Mouse (Mus musculus): ENCODE measurements around the gene Ksr1. TPM values are rescaled to one million over a fixed set of nuclear protein-coding genes. Genes with fewer than 3 reads are reported as not detected.
A peak's percentile ranks its signal among the peaks of the same experiment; 100 is the strongest.
"Not testable (repeated sequence)": the region's sequence is repeated elsewhere in the genome, so short reads cannot be mapped to it uniquely, and the experiment has no call there.

The Ksr1 gene
- polyA plus RNA-seq, 1 experiment from 2014 or later, result 3.3 TPM

- ATAC-seq (ENCODE audit: insufficient number of reproducible peaks, low FRiP score), result no peak
Observed at GRCm38 (mm10) chr11:79012529-79012928, 133.7 kb downstream of the Ksr1 start.

GRCm38 (mm10) chr11:79008891-79009290 lies 137.3 kb downstream of the Ksr1 start:
- H3K4me3 ChIP-seq, result no peak overlapping the region
- peaks cover 5% of the 10 kb centered on the region; the same call in 1 of the 2 replicates for H3K4me1 ChIP-seq (replicated peaks)
- no peaks in the 10 kb centered on the region for H3K9me3 ChIP-seq (replicated peaks)
- H3K9ac ChIP-seq, result no peak overlapping the region
- no peak for ATAC-seq (ENCODE audit: insufficient number of reproducible peaks, low FRiP score)
- H3K27me3 ChIP-seq (replicated peaks), result no peaks in the 10 kb centered on the region
- no peak overlapping the region for H3K27ac ChIP-seq (ENCODE audit: poor library complexity, severe bottlenecking)
- H3K4me2 ChIP-seq, result no peak overlapping the region
- 79% methylated on average over 7 of the region's 7 CpGs for WGBS
- peaks cover 6% of the 10 kb centered on the region; the same call in 1 of the 2 replicates for H3K36me3 ChIP-seq

More at GRCm38 (mm10) chr11:79012529-79012928, 133.7 kb downstream of the Ksr1 start:
- peaks cover 16% of the 10 kb centered on the region for H3K36me3 ChIP-seq
- H3K9ac ChIP-seq, result no peak overlapping the region
- H3K27me3 ChIP-seq (replicated peaks), result no peaks in the 10 kb centered on the region
- H3K4me3 ChIP-seq, result no peak overlapping the region
- no peak overlapping the region for H3K4me2 ChIP-seq
- H3K27ac ChIP-seq (ENCODE audit: poor library complexity, severe bottlenecking), result no peak overlapping the region
- WGBS, result 98% methylated on average over 2 of the region's 2 CpGs
- H3K4me1 ChIP-seq (replicated peaks), result peaks cover 16% of the 10 kb centered on the region
- H3K9me3 ChIP-seq (replicated peaks), result no peaks in the 10 kb centered on the region

- WGBS, result 62% methylated on average over 6 of the region's 6 CpGs
- H3K4me1 ChIP-seq (replicated peaks), result peaks cover 3% of the 10 kb centered on the region; the same call in 1 of the 2 replicates
- no peaks in the 10 kb centered on the region for H3K9me3 ChIP-seq (replicated peaks)
- 0 out of 2 replicates have a peak overlapping the region, but pooled peaks have one; percentile 14 for H3K27ac ChIP-seq (ENCODE audit: poor library complexity, severe bottlenecking)
- 0 out of 2 replicates have a peak, but pooled peaks have one; percentile 29 for ATAC-seq (ENCODE audit: insufficient number of reproducible peaks, low FRiP score)
- no peak overlapping the region for H3K4me2 ChIP-seq
- peaks cover 6% of the 10 kb centered on the region; the same call in 1 of the 2 replicates for H3K36me3 ChIP-seq
- H3K9ac ChIP-seq, result no peak overlapping the region
- H3K27me3 ChIP-seq (replicated peaks), result no peaks in the 10 kb centered on the region
- H3K4me3 ChIP-seq, result no peak overlapping the region
Observed at GRCm38 (mm10) chr11:79008007-79008775, 138.0 kb downstream of the Ksr1 start.

- WGBS, result 84% methylated on average over 3 of the region's 3 CpGs
Observed at GRCm38 (mm10) chr11:79007356-79007755, 138.9 kb downstream of the Ksr1 start.

GRCm38 (mm10) chr11:79006417-79006816 lies 139.8 kb downstream of the Ksr1 start:
- Histone ChIP-seq H3K36me3 (no peaks in the 10 kb centered on the region), H3K4me1 (replicated peaks) (peaks cover 12% of the 10 kb centered on the region), H3K9me3 (replicated peaks) (no peaks in the 10 kb centered on the region), H3K4me2 (no peak overlapping the region), H3K27ac (ENCODE audit: poor library complexity, severe bottlenecking) (no peak overlapping the region), H3K9ac (no peak overlapping the region), H3K27me3 (replicated peaks) (no peaks in the 10 kb centered on the region), H3K4me3 (no peak overlapping the region)
- ATAC-seq (ENCODE audit: insufficient number of reproducible peaks, low FRiP score), result no peak
- 65% methylated on average over 5 of the region's 5 CpGs for WGBS

More at GRCm38 (mm10) chr11:79007356-79007755, 138.9 kb downstream of the Ksr1 start:
- not testable (repeated sequence) for H3K4me1 ChIP-seq (replicated peaks); H3K27me3 ChIP-seq (replicated peaks); H3K27ac ChIP-seq (ENCODE audit: poor library complexity, severe bottlenecking); H3K4me2 ChIP-seq; H3K36me3 ChIP-seq; H3K9me3 ChIP-seq (replicated peaks); ATAC-seq (ENCODE audit: insufficient number of reproducible peaks, low FRiP score); H3K9ac ChIP-seq; H3K4me3 ChIP-seq

GRCm38 (mm10) chr11:79005578-79006394 lies 140.4 kb downstream of the Ksr1 start:
- no peak overlapping the region for H3K4me2 ChIP-seq
- H3K4me1 ChIP-seq (replicated peaks), result peaks cover 12% of the 10 kb centered on the region
- no peaks in the 10 kb centered on the region for H3K36me3 ChIP-seq
- no peaks in the 10 kb centered on the region for H3K27me3 ChIP-seq (replicated peaks)
- no peaks in the 10 kb centered on the region for H3K9me3 ChIP-seq (replicated peaks)
- WGBS, result 74% methylated on average over 14 of the region's 14 CpGs
- no peak overlapping the region for H3K4me3 ChIP-seq
- no peak for ATAC-seq (ENCODE audit: insufficient number of reproducible peaks, low FRiP score)
- H3K9ac ChIP-seq, result no peak overlapping the region
- H3K27ac ChIP-seq (ENCODE audit: poor library complexity, severe bottlenecking), result no peak overlapping the region

- H3K27ac ChIP-seq (ENCODE audit: poor library complexity, severe bottlenecking), result peak overlapping the region; percentile 75
- 79% methylated on average over 10 of the region's 10 CpGs for WGBS
Observed at GRCm38 (mm10) chr11:79003769-79004638, 142.2 kb downstream of the Ksr1 start.

GRCm38 (mm10) chr11:79003053-79003768 lies 143.0 kb downstream of the Ksr1 start:
- Histone ChIP-seq H3K4me3 (no peak overlapping the region), H3K9ac (no peak overlapping the region), H3K9me3 (replicated peaks) (peaks cover 1% of the 10 kb centered on the region), H3K27me3 (replicated peaks) (no peaks in the 10 kb centered on the region), H3K4me1 (replicated peaks) (peaks cover 12% of the 10 kb centered on the region), H3K36me3 (no peaks in the 10 kb centered on the region), H3K4me2 (no peak overlapping the region), H3K27ac (ENCODE audit: poor library complexity, severe bottlenecking) (peak overlapping the region; percentile 75)
- 59% methylated on average over 11 of the region's 11 CpGs for WGBS
- peak; percentile 87 for ATAC-seq (ENCODE audit: insufficient number of reproducible peaks, low FRiP score)

More at GRCm38 (mm10) chr11:79003769-79004638, 142.2 kb downstream of the Ksr1 start:
- H3K4me3 ChIP-seq, result no peak overlapping the region
- H3K27me3 ChIP-seq (replicated peaks), result no peaks in the 10 kb centered on the region
- no peak overlapping the region for H3K4me2 ChIP-seq
- H3K9me3 ChIP-seq (replicated peaks), result no peaks in the 10 kb centered on the region
- H3K36me3 ChIP-seq, result no peaks in the 10 kb centered on the region
- peaks cover 12% of the 10 kb centered on the region for H3K4me1 ChIP-seq (replicated peaks)
- H3K9ac ChIP-seq, result no peak overlapping the region
- ATAC-seq (ENCODE audit: insufficient number of reproducible peaks, low FRiP score), result no peak

- Histone ChIP-seq H3K4me3 (no peak overlapping the region), H3K4me1 (replicated peaks) (peaks cover 12% of the 10 kb centered on the region), H3K9me3 (replicated peaks) (peaks cover 6% of the 10 kb centered on the region), H3K27me3 (replicated peaks) (no peaks in the 10 kb centered on the region), H3K9ac (no peak overlapping the region), H3K4me2 (no peak overlapping the region), H3K27ac (ENCODE audit: poor library complexity, severe bottlenecking) (peak overlapping the region; percentile 75), H3K36me3 (no peaks in the 10 kb centered on the region)
- 42% methylated on average over 5 of the region's 5 CpGs for WGBS
- peak; percentile 54; the same call in 1 of the 2 replicates for ATAC-seq (ENCODE audit: insufficient number of reproducible peaks, low FRiP score)
Observed at GRCm38 (mm10) chr11:79002551-79002951, 143.7 kb downstream of the Ksr1 start.

GRCm38 (mm10) chr11:79001871-79002270 lies 144.3 kb downstream of the Ksr1 start:
- Histone ChIP-seq H3K9me3 (replicated peaks) (peaks cover 6% of the 10 kb centered on the region), H3K9ac (no peak overlapping the region), H3K27ac (ENCODE audit: poor library complexity, severe bottlenecking) (peak overlapping the region; percentile 75), H3K4me2 (no peak overlapping the region), H3K4me1 (replicated peaks) (peaks cover 12% of the 10 kb centered on the region), H3K36me3 (no peaks in the 10 kb centered on the region), H3K4me3 (no peak overlapping the region), H3K27me3 (replicated peaks) (no peaks in the 10 kb centered on the region)
- ATAC-seq (ENCODE audit: insufficient number of reproducible peaks, low FRiP score), result no peak
- WGBS, result 86% methylated on average over 4 of the region's 4 CpGs
